Mouse (Mus musculus): ENCODE results near the gene Acly. TPM values are rescaled to one million over a fixed set of nuclear protein-coding genes. Genes with fewer than 3 reads are reported as not detected.

The Acly gene
- polyA plus RNA-seq, 1 experiment, result 57.4 TPM

GRCm38 (mm10) chr11:100462699-100463098, 65.1 kb downstream of the Acly start:
- Histone ChIP-seq H3K36me3 (ENCODE audit: control insufficient read depth, insufficient read depth, low read length) (peaks cover 12% of the 10 kb centered on the region), H3K27ac (ENCODE audit: insufficient read depth, low read length) (no peak overlapping the region), H3K4me1 (ENCODE audit: control insufficient read depth, insufficient read depth, insufficient read length) (no peaks in the 10 kb centered on the region; the same call in none of the 2 replicates), H3K4me3 (ENCODE audit: extremely low read depth, insufficient read depth, insufficient read length) (no peak overlapping the region), H3K27me3 (ENCODE audit: control insufficient read depth, insufficient read depth, low read length) (no peaks in the 10 kb centered on the region)
- no peak for DNase-seq (ENCODE audit: low read depth in 1 of 2, low spot score in 2 of 2)
- 96% methylated on average over 10 of the region's 10 CpGs for WGBS
- TF ChIP-seq CTCF (IDR thresholded peaks at IDR 0.05; ENCODE audit: extremely low read depth, insufficient read depth, insufficient read length, insufficient replicate concordance) (no peak), POLR2A (IDR thresholded peaks at IDR 0.05; ENCODE audit: low read depth, low read length) (no peak)

- Histone ChIP-seq H3K4me1 (ENCODE audit: control insufficient read depth, insufficient read depth, insufficient read length) (no peaks in the 10 kb centered on the region; the same call in none of the 2 replicates), H3K36me3 (ENCODE audit: control insufficient read depth, insufficient read depth, low read length) (peaks cover 8% of the 10 kb centered on the region), H3K27me3 (ENCODE audit: control insufficient read depth, insufficient read depth, low read length) (no peaks in the 10 kb centered on the region), H3K4me3 (ENCODE audit: extremely low read depth, insufficient read depth, insufficient read length) (no peak overlapping the region), H3K27ac (ENCODE audit: insufficient read depth, low read length) (no peak overlapping the region)
- TF ChIP-seq CTCF (IDR thresholded peaks at IDR 0.05; ENCODE audit: extremely low read depth, insufficient read depth, insufficient read length, insufficient replicate concordance) (no peak), POLR2A (IDR thresholded peaks at IDR 0.05; ENCODE audit: low read depth, low read length) (no peak)
- WGBS, result 87% methylated on average over 5 of the region's 5 CpGs
- no peak for DNase-seq (ENCODE audit: low read depth in 1 of 2, low spot score in 2 of 2)
Measured at GRCm38 (mm10) chr11:100457711-100458110, 70.1 kb downstream of the Acly start.

GRCm38 (mm10) chr11:100457247-100457646, 70.6 kb downstream of the Acly start:
- DNase-seq (ENCODE audit: low read depth in 1 of 2, low spot score in 2 of 2), result no peak
- Histone ChIP-seq H3K27me3 (ENCODE audit: control insufficient read depth, insufficient read depth, low read length) (no peaks in the 10 kb centered on the region), H3K27ac (ENCODE audit: insufficient read depth, low read length) (no peak overlapping the region), H3K4me1 (ENCODE audit: control insufficient read depth, insufficient read depth, insufficient read length) (no peaks in the 10 kb centered on the region; the same call in none of the 2 replicates), H3K36me3 (ENCODE audit: control insufficient read depth, insufficient read depth, low read length) (peaks cover 7% of the 10 kb centered on the region; the same call in 1 of the 2 replicates), H3K4me3 (ENCODE audit: extremely low read depth, insufficient read depth, insufficient read length) (no peak overlapping the region)
- 83% methylated on average over 4 of the region's 4 CpGs for WGBS
- TF ChIP-seq CTCF (IDR thresholded peaks at IDR 0.05; ENCODE audit: extremely low read depth, insufficient read depth, insufficient read length, insufficient replicate concordance) (no peak), POLR2A (IDR thresholded peaks at IDR 0.05; ENCODE audit: low read depth, low read length) (no peak)

- TF ChIP-seq CTCF (IDR thresholded peaks at IDR 0.05; ENCODE audit: extremely low read depth, insufficient read depth, insufficient read length, insufficient replicate concordance), result no peak
- TF ChIP-seq POLR2A (IDR thresholded peaks at IDR 0.05; ENCODE audit: low read depth, low read length), result no peak
- 85% methylated on average over 6 of the region's 6 CpGs for whole genome bisulfite sequencing
- no peak for DNase-seq (ENCODE audit: low read depth in 1 of 2, low spot score in 2 of 2)
- Histone ChIP-seq H3K4me3 (ENCODE audit: extremely low read depth, insufficient read depth, insufficient read length) (no peak overlapping the region), H3K27me3 (ENCODE audit: control insufficient read depth, insufficient read depth, low read length) (no peaks in the 10 kb centered on the region), H3K27ac (ENCODE audit: insufficient read depth, low read length) (no peak overlapping the region), H3K36me3 (ENCODE audit: control insufficient read depth, insufficient read depth, low read length) (no peaks in the 10 kb centered on the region), H3K4me1 (ENCODE audit: control insufficient read depth, insufficient read depth, insufficient read length) (peaks cover 6% of the 10 kb centered on the region)
Measured at GRCm38 (mm10) chr11:100442625-100443024, 85.2 kb downstream of the Acly start.

- no peaks in the 10 kb centered on the region for H3K36me3 ChIP-seq (ENCODE audit: control insufficient read depth, insufficient read depth, low read length)
- peak within 1 kb of the TSS; percentile 80 for H3K27ac ChIP-seq (ENCODE audit: insufficient read depth, low read length)
- TF ChIP-seq POLR2A (IDR thresholded peaks at IDR 0.05; ENCODE audit: low read depth, low read length), result no peak
- TF ChIP-seq CTCF (IDR thresholded peaks at IDR 0.05; ENCODE audit: extremely low read depth, insufficient read depth, insufficient read length, insufficient replicate concordance), result no peak
- whole genome bisulfite sequencing, result 91% methylated on average over 8 of the region's 8 CpGs
- DNase-seq (ENCODE audit: low read depth in 1 of 2, low spot score in 2 of 2), result no peak
- H3K27me3 ChIP-seq (ENCODE audit: control insufficient read depth, insufficient read depth, low read length), result no peaks in the 10 kb centered on the region
- H3K4me1 ChIP-seq (ENCODE audit: control insufficient read depth, insufficient read depth, insufficient read length), result peaks cover 6% of the 10 kb centered on the region
- H3K4me3 ChIP-seq (ENCODE audit: extremely low read depth, insufficient read depth, insufficient read length), result peak within 1 kb of the TSS; percentile 77
Measured at GRCm38 (mm10) chr11:100441797-100442196, 86.0 kb downstream of the Acly start, which contains the start of the genes Nt5c3b and Klhl10. Nt5c3b (minus strand) TSS chr11:100441808. Klhl10 (plus strand) TSS chr11:100441917.

GRCm38 (mm10) chr11:100440691-100441522, 86.9 kb downstream of the Acly start:
- H3K4me3 ChIP-seq (ENCODE audit: extremely low read depth, insufficient read depth, insufficient read length), result peak overlapping the region; percentile 77
- DNase-seq (ENCODE audit: low read depth in 1 of 2, low spot score in 2 of 2), result peak; percentile 53 to 83
- peak overlapping the region; percentile 80 for H3K27ac ChIP-seq (ENCODE audit: insufficient read depth, low read length)
- peaks cover 6% of the 10 kb centered on the region for H3K4me1 ChIP-seq (ENCODE audit: control insufficient read depth, insufficient read depth, insufficient read length)
- 1% methylated on average over 49 of the region's 52 CpGs for WGBS
- TF ChIP-seq POLR2A (IDR thresholded peaks at IDR 0.05; ENCODE audit: low read depth, low read length) (peak; percentile 96), CTCF (IDR thresholded peaks at IDR 0.05; ENCODE audit: extremely low read depth, insufficient read depth, insufficient read length, insufficient replicate concordance) (no peak)
- no peaks in the 10 kb centered on the region for H3K27me3 ChIP-seq (ENCODE audit: control insufficient read depth, insufficient read depth, low read length)
- peaks cover 3% of the 10 kb centered on the region for H3K36me3 ChIP-seq (ENCODE audit: control insufficient read depth, insufficient read depth, low read length)

GRCm38 (mm10) chr11:100437901-100438300, 89.9 kb downstream of the Acly start:
- peaks cover 6% of the 10 kb centered on the region for H3K4me1 ChIP-seq (ENCODE audit: control insufficient read depth, insufficient read depth, insufficient read length)
- no peaks in the 10 kb centered on the region for H3K27me3 ChIP-seq (ENCODE audit: control insufficient read depth, insufficient read depth, low read length)
- TF ChIP-seq CTCF (IDR thresholded peaks at IDR 0.05; ENCODE audit: extremely low read depth, insufficient read depth, insufficient read length, insufficient replicate concordance), result no peak
- TF ChIP-seq POLR2A (IDR thresholded peaks at IDR 0.05; ENCODE audit: low read depth, low read length), result no peak
- no peak overlapping the region for H3K4me3 ChIP-seq (ENCODE audit: extremely low read depth, insufficient read depth, insufficient read length)
- no peak overlapping the region for H3K27ac ChIP-seq (ENCODE audit: insufficient read depth, low read length)
- H3K36me3 ChIP-seq (ENCODE audit: control insufficient read depth, insufficient read depth, low read length), result peaks cover 9% of the 10 kb centered on the region
- WGBS, result 87% methylated on average over 1 of the region's 1 CpGs
- no peak for DNase-seq (ENCODE audit: low read depth in 1 of 2, low spot score in 2 of 2)
